Mouse (Mus musculus) megakaryocyte, embryonic 14.5 days (primary cell): ENCODE measurements at regions not wholly inside any gene's neighbourhood (a gene's known extent, or its start where the extent isn't known, plus 50 kb on each side); places are given as distances from the start of the nearest gene placed in this dataset.

Source experiments
- H3K27me3 ChIP-seq: replicated peaks from 2 replicates; pipeline ENCODE3; 2012; ENCODE audit warnings: inconsistent platforms
- H3K36me3 ChIP-seq: replicated peaks from 2 replicates; pipeline ENCODE3; 2012; ENCODE audit warnings: low read length, inconsistent platforms, mixed read lengths
- H3K4me1 ChIP-seq: 2 replicates; pipeline ENCODE4 v1.6.1; 2012; ENCODE audit warnings: inconsistent platforms
- H3K4me3 ChIP-seq: replicated peaks from 2 replicates; pipeline ENCODE3; 2012; ENCODE audit warnings: moderate library complexity, mild to moderate bottlenecking, inconsistent platforms
- H3K9me3 ChIP-seq: 2 replicates; pipeline ENCODE4 v1.6.1; 2012; ENCODE audit warnings: inconsistent platforms
- FLI1 ChIP-seq: IDR thresholded peaks from 2 replicates; pipeline ENCODE4 v1.6.1; 2012; ENCODE audit warnings: low read length, inconsistent platforms, mixed read lengths
- GATA1 ChIP-seq: IDR thresholded peaks from 3 replicates; pipeline ENCODE4 v1.6.1; 2012; ENCODE audit warnings: mixed read lengths, low read length, inconsistent platforms, borderline replicate concordance

GRCm38 (mm10) chr10:98257980-98258707, 531.6 kb upstream of the C030005K15Rik start:
- Histone ChIP-seq H3K4me1 (no peaks in the 10 kb centered on the region), H3K4me3 (no peak overlapping the region), H3K9me3 (no peaks in the 10 kb centered on the region), H3K27me3 (no peaks in the 10 kb centered on the region), H3K36me3 (no peaks in the 10 kb centered on the region)
- TF ChIP-seq FLI1 (no peak), GATA1 (no peak)

DNA sequence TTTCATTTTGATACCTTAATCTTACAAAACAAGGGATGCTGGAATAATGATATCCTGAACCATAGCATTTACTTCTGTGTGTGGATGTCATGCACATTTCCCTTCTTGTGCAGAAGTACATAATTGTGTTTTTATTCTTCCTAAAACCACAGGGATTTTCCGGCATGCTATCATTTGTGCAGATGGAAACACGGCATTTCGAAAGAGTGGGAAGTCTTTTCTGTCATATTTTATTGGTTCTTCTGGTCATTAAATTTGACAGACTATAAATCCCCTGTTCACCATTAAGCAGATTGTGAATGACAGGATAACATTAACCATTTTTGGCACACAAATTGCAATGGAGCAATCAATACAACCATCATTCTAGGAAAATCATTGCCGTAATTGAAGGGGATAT, 532.7 kb upstream of the C030005K15Rik start:
- Histone ChIP-seq H3K9me3 (no peaks in the 10 kb centered on the region), H3K4me1 (no peaks in the 10 kb centered on the region), H3K4me3 (no peak overlapping the region), H3K27me3 (no peaks in the 10 kb centered on the region), H3K36me3 (no peaks in the 10 kb centered on the region)
- TF ChIP-seq FLI1 (no peak), GATA1 (no peak)

DNA sequence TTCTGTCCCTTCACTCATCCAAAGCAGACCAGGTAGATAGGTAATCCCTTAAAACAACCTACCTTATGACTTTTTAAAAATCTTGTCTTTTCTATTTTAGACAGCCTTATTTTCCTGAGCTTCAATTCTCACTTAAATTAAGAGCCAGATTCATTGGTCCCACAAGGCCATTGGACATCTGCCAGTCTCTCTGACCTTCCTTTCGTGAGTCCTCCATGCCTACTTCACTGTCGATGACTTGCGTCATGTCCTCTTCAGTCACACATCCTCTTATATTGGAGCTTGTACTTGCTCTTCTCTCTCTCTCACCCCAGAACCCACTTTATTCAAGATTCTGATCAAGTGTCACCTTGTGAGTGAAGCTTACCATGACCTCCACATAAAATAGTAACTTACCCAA, 542.0 kb upstream of the C030005K15Rik start:
- Histone ChIP-seq H3K36me3 (no peaks in the 10 kb centered on the region), H3K4me1 (no peaks in the 10 kb centered on the region), H3K9me3 (no peaks in the 10 kb centered on the region), H3K27me3 (no peaks in the 10 kb centered on the region), H3K4me3 (no peak overlapping the region)
- TF ChIP-seq FLI1 (no peak), GATA1 (no peak)

DNA sequence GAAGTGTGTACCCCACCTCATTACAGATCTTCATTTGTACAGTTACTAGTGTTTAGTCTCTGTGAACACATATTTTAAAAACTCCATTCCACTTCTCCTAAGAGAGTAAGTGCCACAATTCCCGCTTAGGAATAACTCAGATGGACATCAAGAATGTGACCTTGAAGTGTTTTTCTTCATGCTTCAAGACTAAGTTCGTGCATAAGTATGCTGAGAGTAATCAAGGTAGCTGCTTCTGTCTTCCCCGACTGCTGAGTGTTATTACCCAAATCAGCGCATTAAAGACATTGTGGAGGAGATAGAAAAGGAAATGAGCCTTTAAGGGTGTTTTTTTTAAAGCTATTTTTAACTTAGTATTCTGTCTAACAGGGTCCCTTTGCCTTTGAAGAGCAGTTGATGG, 565.1 kb upstream of the C030005K15Rik start:
- H3K27me3 ChIP-seq = no peaks in the 10 kb centered on the region
- no peaks in the 10 kb centered on the region for H3K9me3 ChIP-seq
- H3K36me3 ChIP-seq = no peaks in the 10 kb centered on the region
- TF ChIP-seq GATA1 (no peak), FLI1 (no peak)
- no peak overlapping the region for H3K4me3 ChIP-seq
- H3K4me1 ChIP-seq = no peaks in the 10 kb centered on the region

- Histone ChIP-seq H3K36me3 (no peaks in the 10 kb centered on the region), H3K4me3 (no peak overlapping the region), H3K9me3 (no peaks in the 10 kb centered on the region), H3K4me1 (no peaks in the 10 kb centered on the region), H3K27me3 (no peaks in the 10 kb centered on the region)
- TF ChIP-seq FLI1 (no peak), GATA1 (no peak)
These were observed 565.6 kb upstream of the C030005K15Rik start for GRCm38 (mm10) chr10:98292140-98292539.

- no peak for TF ChIP-seq GATA1
- TF ChIP-seq FLI1 = no peak
- Histone ChIP-seq H3K4me1 (no peaks in the 10 kb centered on the region), H3K4me3 (no peak overlapping the region), H3K36me3 (no peaks in the 10 kb centered on the region), H3K27me3 (no peaks in the 10 kb centered on the region), H3K9me3 (no peaks in the 10 kb centered on the region)
These were observed 579.1 kb upstream of the C030005K15Rik start for GRCm38 (mm10) chr10:98305667-98306066.

GRCm38 (mm10) chr10:98309667-98310066, 583.1 kb upstream of the C030005K15Rik start:
- H3K4me1 ChIP-seq = no peaks in the 10 kb centered on the region
- no peaks in the 10 kb centered on the region for H3K27me3 ChIP-seq
- H3K4me3 ChIP-seq = no peak overlapping the region
- H3K9me3 ChIP-seq = no peaks in the 10 kb centered on the region
- H3K36me3 ChIP-seq = no peaks in the 10 kb centered on the region
- TF ChIP-seq FLI1 (no peak), GATA1 (no peak)

- H3K4me1 ChIP-seq = no peaks in the 10 kb centered on the region
- no peak overlapping the region for H3K4me3 ChIP-seq
- H3K9me3 ChIP-seq = no peaks in the 10 kb centered on the region
- no peaks in the 10 kb centered on the region for H3K36me3 ChIP-seq
- no peaks in the 10 kb centered on the region for H3K27me3 ChIP-seq
- no peak for TF ChIP-seq FLI1
- no peak for TF ChIP-seq GATA1
These were observed 584.8 kb upstream of the C030005K15Rik start for GRCm38 (mm10) chr10:98311403-98311802.

GRCm38 (mm10) chr10:98318416-98318815, 591.9 kb upstream of the C030005K15Rik start:
- TF ChIP-seq FLI1 (no peak), GATA1 (no peak)
- H3K4me3 ChIP-seq = no peak overlapping the region
- no peaks in the 10 kb centered on the region for H3K36me3 ChIP-seq
- H3K27me3 ChIP-seq = no peaks in the 10 kb centered on the region
- no peaks in the 10 kb centered on the region for H3K4me1 ChIP-seq
- 0 out of 2 replicates have a peak, but pooled peaks cover 3% of the 10 kb centered on the region for H3K9me3 ChIP-seq

DNA sequence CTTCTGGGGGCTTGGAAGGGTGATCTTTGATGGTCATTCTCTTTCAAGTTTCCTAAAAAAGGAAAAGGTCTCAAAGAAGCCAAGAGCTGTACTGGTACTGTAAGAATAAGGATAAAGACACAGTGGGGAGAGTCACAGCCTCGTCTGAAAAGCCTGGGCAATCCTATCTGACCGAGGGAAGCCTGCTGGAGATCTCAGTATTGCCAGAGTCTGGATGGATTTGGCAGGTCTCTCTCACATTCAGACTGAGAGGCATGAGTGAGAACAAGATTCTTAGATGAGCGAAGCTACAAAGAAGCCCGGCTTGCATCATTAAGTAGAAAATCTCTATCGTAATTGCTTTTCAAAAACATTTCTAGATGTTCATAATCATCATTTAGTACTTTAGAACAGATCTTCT, 590.4 kb upstream of the Atp2b1 start:
- Histone ChIP-seq H3K9me3 (0 out of 2 replicates have a peak, but pooled peaks cover 3% of the 10 kb centered on the region), H3K27me3 (no peaks in the 10 kb centered on the region), H3K4me1 (no peaks in the 10 kb centered on the region), H3K36me3 (no peaks in the 10 kb centered on the region), H3K4me3 (no peak overlapping the region)
- TF ChIP-seq GATA1 (no peak), FLI1 (no peak)

- Histone ChIP-seq H3K27me3 (no peaks in the 10 kb centered on the region), H3K9me3 (0 out of 2 replicates have a peak, but pooled peaks cover 3% of the 10 kb centered on the region), H3K4me1 (no peaks in the 10 kb centered on the region), H3K4me3 (no peak overlapping the region), H3K36me3 (no peaks in the 10 kb centered on the region)
- no peak for TF ChIP-seq GATA1
- TF ChIP-seq FLI1 = no peak
These were observed 589.6 kb upstream of the Atp2b1 start for GRCm38 (mm10) chr10:98324591-98324990.
